Mouse (Mus musculus) C2C12 (cell line): Measurements from ENCODE around the gene Phex.

Source experiments
- CTCF ChIP-seq: IDR thresholded peaks from one replicate; pipeline ENCODE4 v1.5.1; 2011; ENCODE audit not compliant: control insufficient read depth, insufficient read depth, insufficient read length
- MYOD1 ChIP-seq: IDR thresholded peaks from one replicate; pipeline ENCODE4 v1.6.1; 2011; ENCODE audit warnings: low read depth; ENCODE audit not compliant: control insufficient read depth, insufficient read length
- USF1 ChIP-seq: IDR thresholded peaks from one replicate; pipeline ENCODE4 v1.6.1; 2011; ENCODE audit warnings: low read depth, mild to moderate bottlenecking, control low read depth, moderate library complexity

GRCm38 (mm10) chrX:157180845-157181244 is 234.3 kb downstream of the Phex start:
- TF ChIP-seq CTCF, result no peak
- TF ChIP-seq USF1, result no peak
- no peak for TF ChIP-seq MYOD1
